Mouse (Mus musculus): Measurements from ENCODE around the gene Arid3a. TPM values are rescaled to one million over a fixed set of nuclear protein-coding genes. Genes with fewer than 3 reads are reported as not detected.

Gene Arid3a
- total and polyA plus RNA-seq, 3 experiments, result 48.4 to 114 (median 94.4) TPM

DNA sequence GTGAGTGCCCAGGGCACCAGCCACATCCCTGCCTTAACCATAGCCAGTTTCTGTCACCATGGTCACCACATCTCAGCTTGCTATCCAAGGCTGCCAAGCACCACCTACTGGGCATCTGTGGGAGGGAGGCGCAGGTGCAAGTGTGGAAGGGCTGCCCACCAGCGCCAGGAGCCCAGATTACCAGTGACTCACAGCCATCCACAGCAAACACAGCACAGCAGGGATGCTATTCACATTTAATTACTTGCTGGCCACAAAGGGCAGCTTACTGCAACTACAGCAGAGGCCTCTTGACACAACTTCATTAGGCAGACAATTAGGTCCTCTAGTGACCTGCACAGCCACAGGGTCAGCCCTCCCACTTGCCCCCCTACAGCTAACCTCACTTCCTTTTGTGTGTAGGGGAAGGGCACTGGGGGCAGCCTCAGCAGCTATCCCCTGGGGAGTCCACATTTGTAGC is 25.9 kb upstream of the Arid3a start:
- no peak for DNase-seq (ENCODE audit: extremely low read depth)
- in situ Hi-C loops (cut with MboI; ENCODE audit: low pct_ligation_motif_present, low pct_unique_long_range_greater_than_20kb, low sequenced_read_pairs), result no loop called here
- no peaks in the 10 kb centered on the region for H3K27me3 ChIP-seq (replicated peaks)
- H3K9ac ChIP-seq (ENCODE audit: insufficient read depth, low read depth), result no peak overlapping the region
- H3K36me3 ChIP-seq (replicated peaks in 1 of 2; ENCODE audit: control insufficient read depth in 1 of 2, insufficient read depth in 1 of 2, low read length in 1 of 2), result peaks cover 23 to 82% of the 10 kb centered on the region in 2 experiments
- no peak overlapping the region for H3K4me2 ChIP-seq (ENCODE audit: insufficient read depth, low read depth, poor library complexity, severe bottlenecking)
- H3K79me2 ChIP-seq (replicated peaks; ENCODE audit: control insufficient read depth, extremely low read depth, insufficient read depth, poor library complexity, severe bottlenecking), result no peaks in the 10 kb centered on the region
- H3K27ac ChIP-seq (ENCODE audit: insufficient read depth, low read depth), result no peak overlapping the region
- TF ChIP-seq RAD21 (IDR thresholded peaks at IDR 0.05; ENCODE audit: low read depth, low read length) (peak; percentile 22), CTCF (conservative IDR thresholded peaks at IDR 0.05 in 1 of 2, IDR thresholded peaks at IDR 0.05 in 1 of 2; ENCODE audit: low read depth in 2 of 2, low read length in 2 of 2) (peak in 1 of 2 experiments; percentile 39; a peak in 2 of 4 replicates), POLR2A (IDR thresholded peaks at IDR 0.05; ENCODE audit: low read depth, low read length) (no peak)
- H3K9me3 ChIP-seq (replicated peaks; ENCODE audit: low read length), result peaks cover 5% of the 10 kb centered on the region
- dilution Hi-C loops (cut with MboI; ENCODE audit: extremely low pct_ligation_motif_present, extremely low pct_unique_long_range_greater_than_20kb, low sequenced_read_pairs), result no loop called here
- H3K4me1 ChIP-seq (ENCODE audit: control insufficient read depth in 1 of 2, insufficient read depth in 2 of 2), result peaks cover 13 to 26% of the 10 kb centered on the region in 2 experiments
- H3K4me3 ChIP-seq (replicated peaks in 1 of 3; ENCODE audit: low read depth in 2 of 3, low read length in 2 of 3, poor library complexity in 1 of 3), result no peak overlapping the region

DNA sequence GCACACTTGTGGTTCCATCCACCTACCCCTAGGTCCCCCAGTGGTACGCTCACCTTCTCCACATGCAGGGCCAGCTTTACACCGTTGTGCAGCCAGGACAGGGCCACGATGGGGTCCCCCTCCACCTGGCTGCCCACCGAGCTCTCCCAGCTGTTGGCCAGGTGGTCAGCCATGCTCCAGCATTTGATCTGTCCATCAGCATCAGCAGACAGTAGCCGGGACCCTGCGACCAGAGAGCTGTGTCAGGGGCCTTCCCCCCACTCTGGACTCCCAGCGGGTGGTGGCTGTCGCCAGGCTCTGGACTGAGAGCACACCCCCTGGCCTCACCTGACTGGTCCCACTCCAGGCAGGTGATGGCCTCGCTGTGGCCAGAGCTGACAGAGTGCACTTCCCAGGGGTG is 20.1 kb upstream of the Arid3a start:
- peaks cover 5% of the 10 kb centered on the region for H3K9me3 ChIP-seq (replicated peaks; ENCODE audit: low read length)
- TF ChIP-seq POLR2AphosphoS2 (IDR thresholded peaks at IDR 0.05; ENCODE audit: low read depth, low read length) (no peak), ZKSCAN1 (IDR thresholded peaks at IDR 0.05; ENCODE audit: borderline replicate concordance, low read depth, low read length) (no peak), TBP (conservative IDR thresholded peaks at IDR 0.05; ENCODE audit: low read depth, low read length) (no peak), ZNF384 (IDR thresholded peaks at IDR 0.05; ENCODE audit: low read depth, low read length) (no peak), POLR2A (IDR thresholded peaks at IDR 0.05; ENCODE audit: low read depth, low read length) (no peak), EP300 (IDR thresholded peaks at IDR 0.05; ENCODE audit: low read length) (no peak), TCF12 (IDR thresholded peaks at IDR 0.05; ENCODE audit: low read depth, low read length) (no peak), KAT2A (IDR thresholded peaks at IDR 0.05; ENCODE audit: insufficient replicate concordance, low read length) (no peak), JUND (conservative IDR thresholded peaks at IDR 0.05; ENCODE audit: low read depth, low read length) (no peak), NRF1 (IDR thresholded peaks at IDR 0.05; ENCODE audit: low read depth, low read length) (no peak), BHLHE40 (IDR thresholded peaks at IDR 0.05; ENCODE audit: low read depth, low read length) (no peak)
- dilution Hi-C loops (cut with MboI; ENCODE audit: extremely low pct_ligation_motif_present, extremely low pct_unique_long_range_greater_than_20kb, low sequenced_read_pairs) (no loop called here), in situ Hi-C loops (cut with MboI; ENCODE audit: low pct_ligation_motif_present, low pct_unique_long_range_greater_than_20kb, low sequenced_read_pairs) (no loop called here)
- H3K4me2 ChIP-seq (ENCODE audit: insufficient read depth, low read depth, poor library complexity, severe bottlenecking), result no peak overlapping the region
- H3K27ac ChIP-seq (ENCODE audit: insufficient read depth, low read depth), result no peak overlapping the region
- no peak overlapping the region for H3K9ac ChIP-seq (ENCODE audit: insufficient read depth, low read depth)
- no peaks in the 10 kb centered on the region for H3K27me3 ChIP-seq (replicated peaks)
- H3K79me2 ChIP-seq (replicated peaks; ENCODE audit: control insufficient read depth, extremely low read depth, insufficient read depth, poor library complexity, severe bottlenecking), result no peaks in the 10 kb centered on the region
- DNase-seq (ENCODE audit: extremely low read depth), result no peak
- peaks cover 11 to 15% of the 10 kb centered on the region in 2 experiments for H3K4me1 ChIP-seq (ENCODE audit: control insufficient read depth in 1 of 2, insufficient read depth in 2 of 2)
- no peak overlapping the region for H3K4me3 ChIP-seq (replicated peaks in 1 of 3; ENCODE audit: low read depth in 2 of 3, low read length in 2 of 3, poor library complexity in 1 of 3)
- peaks cover 26 to 68% of the 10 kb centered on the region in 2 experiments for H3K36me3 ChIP-seq (replicated peaks in 1 of 2; ENCODE audit: control insufficient read depth in 1 of 2, insufficient read depth in 1 of 2, low read length in 1 of 2)

DNA sequence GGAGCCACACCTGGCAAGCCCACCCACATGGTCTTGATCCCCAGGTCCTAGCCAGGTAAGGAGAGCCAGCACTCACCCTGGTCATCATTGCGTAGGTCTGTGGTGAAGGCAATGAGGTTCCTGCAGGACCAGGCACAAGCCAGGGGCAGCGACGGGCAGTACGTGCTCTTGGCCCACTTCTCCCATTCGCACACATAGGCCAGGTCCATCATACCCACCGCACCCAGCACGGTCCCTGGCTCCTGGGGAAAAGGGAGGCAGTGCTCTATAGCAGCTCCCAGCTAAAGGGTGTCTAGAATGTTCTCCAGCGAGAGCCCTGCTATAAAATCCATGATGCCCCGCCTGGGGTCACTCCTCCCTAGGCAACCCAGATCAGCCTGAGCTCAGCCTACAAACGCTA is 19.4 kb upstream of the Arid3a start:
- TF ChIP-seq PAX5 (IDR thresholded peaks at IDR 0.05; ENCODE audit: low read length) (no peak), MAFK (IDR thresholded peaks at IDR 0.05; ENCODE audit: insufficient replicate concordance, low read length) (no peak), BHLHE40 (IDR thresholded peaks at IDR 0.05; ENCODE audit: low read depth, low read length) (no peak), CHD1 (IDR thresholded peaks at IDR 0.05; ENCODE audit: low read depth, low read length) (no peak), NELFE (IDR thresholded peaks at IDR 0.05; ENCODE audit: low read depth, low read length) (no peak), MYC (IDR thresholded peaks at IDR 0.05; ENCODE audit: low read depth, low read length) (no peak), JUN (IDR thresholded peaks at IDR 0.05; ENCODE audit: insufficient read depth, low read depth, low read length) (no peak), MEF2A (IDR thresholded peaks at IDR 0.05; ENCODE audit: borderline replicate concordance, low read depth, low read length) (no peak), HCFC1 (IDR thresholded peaks at IDR 0.05; ENCODE audit: low read depth, low read length) (no peak), RCOR1 (conservative IDR thresholded peaks at IDR 0.05; ENCODE audit: low read depth, low read length) (no peak), E2F4 (IDR thresholded peaks at IDR 0.05; ENCODE audit: insufficient replicate concordance, low read depth, low read length) (no peak), ETS1 (conservative IDR thresholded peaks at IDR 0.05; ENCODE audit: low read depth, low read length) (no peak)
- in situ Hi-C loops (cut with MboI; ENCODE audit: low pct_ligation_motif_present, low pct_unique_long_range_greater_than_20kb, low sequenced_read_pairs), result no loop called here
- peaks cover 11 to 15% of the 10 kb centered on the region in 2 experiments for H3K4me1 ChIP-seq (ENCODE audit: control insufficient read depth in 1 of 2, insufficient read depth in 2 of 2)

More for the DNA sequence above, 19.4 kb upstream of the Arid3a start:
- no peak overlapping the region for H3K27ac ChIP-seq (ENCODE audit: insufficient read depth, low read depth)
- H3K27me3 ChIP-seq (replicated peaks), result no peaks in the 10 kb centered on the region
- H3K4me2 ChIP-seq (ENCODE audit: insufficient read depth, low read depth, poor library complexity, severe bottlenecking), result no peak overlapping the region
- H3K4me3 ChIP-seq (replicated peaks in 1 of 3; ENCODE audit: low read depth in 2 of 3, low read length in 2 of 3, poor library complexity in 1 of 3), result no peak overlapping the region
- H3K9me3 ChIP-seq (replicated peaks; ENCODE audit: low read length), result peaks cover 5% of the 10 kb centered on the region
- DNase-seq (ENCODE audit: extremely low read depth), result no peak
- dilution Hi-C loops (cut with MboI; ENCODE audit: extremely low pct_ligation_motif_present, extremely low pct_unique_long_range_greater_than_20kb, low sequenced_read_pairs), result no loop called here
- H3K36me3 ChIP-seq (replicated peaks in 1 of 2; ENCODE audit: control insufficient read depth in 1 of 2, insufficient read depth in 1 of 2, low read length in 1 of 2), result peaks cover 29 to 71% of the 10 kb centered on the region in 2 experiments
- H3K79me2 ChIP-seq (replicated peaks; ENCODE audit: control insufficient read depth, extremely low read depth, insufficient read depth, poor library complexity, severe bottlenecking), result no peaks in the 10 kb centered on the region
- no peak overlapping the region for H3K9ac ChIP-seq (ENCODE audit: insufficient read depth, low read depth)
